Mouse (Mus musculus): Measurements from ENCODE around the gene Galnt6.

DNA sequence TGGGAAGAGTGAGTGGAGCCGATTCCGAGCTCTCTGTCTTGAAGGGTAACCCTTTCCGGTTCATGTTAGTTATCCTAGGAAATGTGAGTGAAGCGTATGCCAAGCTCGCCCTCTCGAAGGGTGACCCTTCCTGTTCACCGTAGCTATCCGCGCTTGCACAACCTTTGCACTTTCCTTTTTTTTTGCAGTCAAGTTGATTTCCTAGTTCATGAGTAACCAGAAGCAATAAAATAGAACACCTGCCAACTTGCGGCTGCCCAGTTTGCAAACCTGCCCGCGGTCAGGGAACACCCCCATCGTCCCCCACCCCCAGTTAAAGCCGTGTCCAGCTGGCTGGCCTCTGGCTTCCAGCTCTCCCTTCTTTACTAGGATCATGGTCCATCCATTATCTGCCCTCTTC lies 50.2 kb downstream of the Galnt6 start:
- no peak for TF ChIP-seq CTCF (conservative IDR thresholded peaks at IDR 0.05; ENCODE audit: low read length)
- no peak for TF ChIP-seq NANOG (IDR thresholded peaks at IDR 0.05; ENCODE audit: borderline replicate concordance, low read length)
- TF ChIP-seq POU5F1 (IDR thresholded peaks at IDR 0.05; ENCODE audit: borderline replicate concordance, low read length) = no peak
